Mouse (Mus musculus) gastrocnemius, postnatal 4 days (tissue): ENCODE data around the gene Tuba8. TPM values are rescaled to one million over a fixed set of nuclear protein-coding genes. Genes with fewer than 3 reads are reported as not detected.

Experiments used
- DNase-seq, 2 experiments: peaks; one replicate each; pipeline ENCODE4 v3.0.0; 2021 to 2022; ENCODE audit warnings: low spot score in 2 of 2, mixed read lengths in 2 of 2
- long read RNA-seq, 2 experiments: library from polyadenylated mRNA; stranded (forward); transcript quantifications; one replicate each; pipeline ENCODE4 v2.0.0; 2021
- total RNA-seq, 2 experiments: library from RNA; stranded (reverse); gene quantifications; 2 replicates each; pipeline ENCODE4 v1.2.3; 2021

Gene Tuba8
- total RNA-seq = 10 to 100 TPM; 26.4 to 36.8 TPM
- long read RNA-seq, experiment 1, transcript Tuba8-201 (5 exons, 2,263 nt) = major isoform, 59 of 66 reads
- long read RNA-seq, experiment 1, partial matches to known transcripts = 1 of 66 reads
- long read RNA-seq, experiment 1, other reads (novel, unspliced or antisense) = 6 of 66 reads
- long read RNA-seq, experiment 2, transcript Tuba8-201 (5 exons, 2,263 nt) = major isoform, 61 of 64 reads
- long read RNA-seq, experiment 2, partial matches to known transcripts = 1 of 64 reads
- long read RNA-seq, experiment 2, other reads (novel, unspliced or antisense) = 2 of 64 reads

GRCm38 (mm10) chr6:121210149-121210925 is at the start of gene Tuba8:
Gene Tuba8 (plus strand): TSS chr6:121210696.
- DNase-seq = peak in 1 of 2 experiments; percentile 31

- no peak for DNase-seq
Observed at GRCm38 (mm10) chr6:121162616-121163015, 47.9 kb upstream of the Tuba8 start.

GRCm38 (mm10) chr6:121166098-121166552 is 44.4 kb upstream of the Tuba8 start:
- DNase-seq = no peak

GRCm38 (mm10) chr6:121167381-121167975 is 43.0 kb upstream of the Tuba8 start:
- DNase-seq = no peak

- no peak for DNase-seq
Observed at GRCm38 (mm10) chr6:121171102-121171501, 39.4 kb upstream of the Tuba8 start.

- no peak for DNase-seq
Observed at GRCm38 (mm10) chr6:121173471-121173870, 37.0 kb upstream of the Tuba8 start.

- DNase-seq = no peak
Observed at GRCm38 (mm10) chr6:121174761-121175160, 35.7 kb upstream of the Tuba8 start.

GRCm38 (mm10) chr6:121176011-121176730 is 34.3 kb upstream of the Tuba8 start:
- DNase-seq = no peak

GRCm38 (mm10) chr6:121176731-121177098 is 33.8 kb upstream of the Tuba8 start:
- DNase-seq = no peak

- no peak for DNase-seq
Observed at GRCm38 (mm10) chr6:121177118-121177708, 33.3 kb upstream of the Tuba8 start.

- peak in 1 of 2 experiments; percentile 36 for DNase-seq
Observed at GRCm38 (mm10) chr6:121178700-121179358, 31.7 kb upstream of the Tuba8 start.

- DNase-seq = no peak
Observed at GRCm38 (mm10) chr6:121179846-121180245, 30.6 kb upstream of the Tuba8 start.

- peak; percentile 66 to 87 for DNase-seq
Observed at GRCm38 (mm10) chr6:121183414-121184173, 26.9 kb upstream of the Tuba8 start, which contains the start of gene Pex26. Gene Pex26 (plus strand): TSS chr6:121183667.

- DNase-seq = peak in 1 of 2 experiments; percentile 40
Observed at GRCm38 (mm10) chr6:121184198-121185140, 26.0 kb upstream of the Tuba8 start.

- DNase-seq = no peak
Observed at GRCm38 (mm10) chr6:121185232-121185631, 25.3 kb upstream of the Tuba8 start.

- no peak for DNase-seq
Observed at GRCm38 (mm10) chr6:121191261-121192009, 19.1 kb upstream of the Tuba8 start.

GRCm38 (mm10) chr6:121194061-121194955 is 16.2 kb upstream of the Tuba8 start:
- DNase-seq = no peak
